8 mouse cellular contexts compared by ENCODE assay signal in the genomic region with DNA sequence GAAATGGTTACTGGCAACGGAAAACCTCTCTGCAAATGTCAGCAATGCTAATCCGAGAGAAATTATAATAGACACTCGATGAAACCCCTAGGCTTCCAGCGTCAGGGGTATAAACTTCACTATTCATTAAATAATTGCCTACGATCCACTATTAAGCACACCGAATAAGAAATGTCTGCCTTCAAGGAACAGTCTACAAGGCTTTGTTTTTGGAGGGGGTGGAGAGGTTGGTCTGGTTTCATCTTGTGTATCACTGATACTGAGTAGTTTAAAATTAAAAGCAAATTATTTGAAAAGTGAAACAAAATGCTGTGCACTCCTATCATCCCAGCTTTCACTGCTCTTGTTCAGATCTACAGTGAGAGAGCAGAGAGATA. TPM values are rescaled to one million over a fixed set of nuclear protein-coding genes. Genes with fewer than 3 reads are reported as not detected.
A peak's percentile ranks its signal among the peaks of the same experiment; 100 is the strongest.
DNase-seq lines count a peak whose midpoint lies in the region; ATAC-seq lines count a peak whose summit lies in the region.

No protein-coding gene starts in this region.

- H3K27me3 ChIP-seq in kidney, embryonic 14.5 days (ENCODE audit: control insufficient read depth, insufficient read depth, low read length), result no peaks in the 10 kb centered on the region
- H3K27me3 ChIP-seq in embryonic facial prominence, embryonic 11.5 days (ENCODE audit: control insufficient read depth, insufficient read depth, low read length), result no peaks in the 10 kb centered on the region
- no peaks in the 10 kb centered on the region for H3K27me3 ChIP-seq in intestine, embryonic 14.5 days (replicated peaks; ENCODE audit: control insufficient read depth, insufficient read depth, low read length)
- H3K27me3 ChIP-seq in midbrain, embryonic 16.5 days (ENCODE audit: control insufficient read depth, insufficient read depth, low read depth, low read length), result no peaks in the 10 kb centered on the region

- H3K9me3 ChIP-seq in kidney, embryonic 14.5 days (ENCODE audit: control insufficient read depth, low read length), result no peaks in the 10 kb centered on the region
- no peaks in the 10 kb centered on the region for H3K9me3 ChIP-seq in embryonic facial prominence, embryonic 11.5 days (replicated peaks; ENCODE audit: control insufficient read depth, low read length)
- H3K9me3 ChIP-seq in intestine, embryonic 14.5 days (ENCODE audit: control insufficient read depth, low read length), result no peaks in the 10 kb centered on the region
- no peaks in the 10 kb centered on the region for H3K9me3 ChIP-seq in midbrain, embryonic 16.5 days (replicated peaks; ENCODE audit: control insufficient read depth, low read length, poor library complexity, severe bottlenecking)

- DNase-seq in kidney, postnatal 4 days, result no peak
- no peak for DNase-seq in embryonic facial prominence, embryonic 11.5 days (ENCODE audit: low spot score)
- DNase-seq in intestine, embryonic 14.5 days (ENCODE audit: low spot score), result no peak
- no peak for DNase-seq in layer of hippocampus, adult 9-10 months (ENCODE audit: low spot score)
- no peak for DNase-seq in right cerebral cortex, adult 18-20 months
- no peak for DNase-seq in layer of hippocampus, postnatal 36 days

- H3K36me3 ChIP-seq in kidney, embryonic 14.5 days (ENCODE audit: control insufficient read depth, insufficient read depth, low read length), result no peaks in the 10 kb centered on the region
- H3K36me3 ChIP-seq in embryonic facial prominence, embryonic 11.5 days (replicated peaks; ENCODE audit: control insufficient read depth, insufficient read depth, low read depth, low read length), result no peaks in the 10 kb centered on the region
- H3K36me3 ChIP-seq in intestine, embryonic 14.5 days (ENCODE audit: control insufficient read depth, insufficient read depth, low read length), result no peaks in the 10 kb centered on the region
- H3K36me3 ChIP-seq in midbrain, embryonic 16.5 days (ENCODE audit: control insufficient read depth, insufficient read depth, low read length), result no peaks in the 10 kb centered on the region

- H3K4me2 ChIP-seq in kidney, embryonic 14.5 days (replicated peaks; ENCODE audit: low read depth, low read length), result peak overlapping the region; percentile 55
- peak overlapping the region; percentile 42 for H3K4me2 ChIP-seq in embryonic facial prominence, embryonic 11.5 days (ENCODE audit: low read depth, low read length)
- H3K4me2 ChIP-seq in intestine, embryonic 14.5 days (ENCODE audit: low read length), result peak overlapping the region; percentile 66
- H3K4me2 ChIP-seq in midbrain, embryonic 16.5 days (ENCODE audit: low read length), result peak overlapping the region; percentile 64

- peak; percentile 56 for ATAC-seq in kidney, embryonic 14.5 days (ENCODE audit: low FRiP score, low TSS enrichment)
- peak; percentile 51; the same call in 1 of the 2 replicates for ATAC-seq in embryonic facial prominence, embryonic 11.5 days (replicated peaks; ENCODE audit: insufficient number of reproducible peaks, low FRiP score, low TSS enrichment, low read depth)
- peak; percentile 59 for ATAC-seq in intestine, embryonic 14.5 days (replicated peaks; ENCODE audit: low FRiP score, low TSS enrichment, low read depth)
- peak; percentile 73 for ATAC-seq in midbrain, embryonic 16.5 days

- H3K4me3 ChIP-seq in kidney, embryonic 14.5 days (ENCODE audit: low read length), result peak overlapping the region; percentile 80
- H3K4me3 ChIP-seq in embryonic facial prominence, embryonic 11.5 days (ENCODE audit: low read depth, low read length), result peak overlapping the region; percentile 77
- peak overlapping the region; percentile 89 for H3K4me3 ChIP-seq in intestine, embryonic 14.5 days (ENCODE audit: low read depth, low read length)
- H3K4me3 ChIP-seq in midbrain, embryonic 16.5 days (ENCODE audit: low read depth, low read length), result peak overlapping the region; percentile 87

- WGBS in kidney, embryonic 14.5 days, result 4% methylated on average over 6 of the region's 6 CpGs
- WGBS in embryonic facial prominence, embryonic 11.5 days, result 3% methylated on average over 6 of the region's 6 CpGs
- 4% methylated on average over 6 of the region's 6 CpGs for WGBS in intestine, embryonic 14.5 days
- 2% methylated on average over 6 of the region's 6 CpGs for WGBS in midbrain, embryonic 16.5 days

- no peak overlapping the region for H3K27ac ChIP-seq in kidney, embryonic 14.5 days (ENCODE audit: low read depth, low read length)
- H3K27ac ChIP-seq in embryonic facial prominence, embryonic 11.5 days (replicated peaks; ENCODE audit: low read depth, low read length), result no peak overlapping the region
- peak overlapping the region; percentile 90; the same call in 1 of the 2 replicates for H3K27ac ChIP-seq in intestine, embryonic 14.5 days (ENCODE audit: low read depth)
- H3K27ac ChIP-seq in midbrain, embryonic 16.5 days (ENCODE audit: low read length), result peak overlapping the region; percentile 91

- H3K4me1 ChIP-seq in kidney, embryonic 14.5 days (ENCODE audit: control insufficient read depth, insufficient read depth, low read length), result peaks cover 26% of the 10 kb centered on the region; the same call in 1 of the 2 replicates
- H3K4me1 ChIP-seq in embryonic facial prominence, embryonic 11.5 days (ENCODE audit: control insufficient read depth, insufficient read depth, low read length), result no peaks in the 10 kb centered on the region
- H3K4me1 ChIP-seq in intestine, embryonic 14.5 days (replicated peaks; ENCODE audit: control insufficient read depth, insufficient read depth, low read length), result peaks cover 18% of the 10 kb centered on the region
- H3K4me1 ChIP-seq in midbrain, embryonic 16.5 days (ENCODE audit: control insufficient read depth, insufficient read depth, low read length), result peaks cover 25% of the 10 kb centered on the region

- 0 out of 2 replicates have a peak overlapping the region, but pooled peaks have one; percentile 53 for H3K9ac ChIP-seq in kidney, embryonic 14.5 days (ENCODE audit: low read depth, low read length)
- H3K9ac ChIP-seq in embryonic facial prominence, embryonic 11.5 days (replicated peaks; ENCODE audit: low read length), result no peak overlapping the region
- H3K9ac ChIP-seq in intestine, embryonic 14.5 days (ENCODE audit: low read length), result 0 out of 2 replicates have a peak overlapping the region, but pooled peaks have one; percentile 25
- H3K9ac ChIP-seq in midbrain, embryonic 16.5 days (ENCODE audit: low read depth, low read length), result peak overlapping the region; percentile 61; the same call in 1 of the 2 replicates

RNA-seq across cellular contexts. Expression of gene 4921524J17Rik, which starts 0.4 kb away (rescaled TPM):
- polyA plus RNA-seq in kidney, embryonic 14.5 days (2014; fragmentation: Nextera tagmentation; extraction: Ambion mirVana), result 42.9 and 44.8 TPM in 2 replicates
- 55.5 and 65.5 TPM in 2 replicates for polyA plus RNA-seq in embryonic facial prominence, embryonic 11.5 days (2014; fragmentation: Nextera tagmentation; extraction: Ambion mirVana)
- 36.7 and 39.3 TPM in 2 replicates for polyA plus RNA-seq in intestine, embryonic 14.5 days (2014; fragmentation: Nextera tagmentation; extraction: Ambion mirVana)
- polyA plus RNA-seq in midbrain, embryonic 16.5 days (2015; fragmentation: Nextera tagmentation; extraction: Ambion mirVana), result 46.5 and 48.6 TPM in 2 replicates
- 10 to 100 TPM; 16.8 to 17.1 TPM for total RNA-seq in layer of hippocampus, postnatal 36 days (2021)

RNA-seq across cellular contexts. Expression of gene Mylk3, which starts 46.9 kb away (rescaled TPM):
- 0.71 and 1.7 TPM in 2 replicates for polyA plus RNA-seq in kidney, embryonic 14.5 days (2014; fragmentation: Nextera tagmentation; extraction: Ambion mirVana)
- polyA plus RNA-seq in embryonic facial prominence, embryonic 11.5 days (2014; fragmentation: Nextera tagmentation; extraction: Ambion mirVana), result 2.9 and 3.9 TPM in 2 replicates
- polyA plus RNA-seq in intestine, embryonic 14.5 days (2014; fragmentation: Nextera tagmentation; extraction: Ambion mirVana), result 1.8 and 3.1 TPM in 2 replicates
- 0.09 and 0.36 TPM in 2 replicates for polyA plus RNA-seq in midbrain, embryonic 16.5 days (2015; fragmentation: Nextera tagmentation; extraction: Ambion mirVana)
- 1 to 10 TPM; 1.6 to 2.0 TPM for total RNA-seq in layer of hippocampus, postnatal 36 days (2021)

RNA-seq across cellular contexts. Expression of gene Gpt2, which starts 59.4 kb away (rescaled TPM):
- polyA plus RNA-seq in kidney, embryonic 14.5 days (2014; fragmentation: Nextera tagmentation; extraction: Ambion mirVana), result 13.2 and 21.6 TPM in 2 replicates
- polyA plus RNA-seq in embryonic facial prominence, embryonic 11.5 days (2014; fragmentation: Nextera tagmentation; extraction: Ambion mirVana), result 58.2 and 62.2 TPM in 2 replicates
- 18.8 and 19.7 TPM in 2 replicates for polyA plus RNA-seq in intestine, embryonic 14.5 days (2014; fragmentation: Nextera tagmentation; extraction: Ambion mirVana)
- 37.7 and 42.2 TPM in 2 replicates for polyA plus RNA-seq in midbrain, embryonic 16.5 days (2015; fragmentation: Nextera tagmentation; extraction: Ambion mirVana)
- 10 to 100 TPM; 75.5 to 86.1 TPM for total RNA-seq in layer of hippocampus, postnatal 36 days (2021)

Comparison
In these comparisons a context has a peak if more than half of its experiments do, and no peak if none do; other contexts are left out.
1. H3K27ac ChIP-seq: peak in intestine, embryonic 14.5 days (single experiment) and midbrain, embryonic 16.5 days (single experiment); none in kidney, embryonic 14.5 days (single experiment) and embryonic facial prominence, embryonic 11.5 days (single experiment).
2. Peak in every context shown above with its lines, with median percentiles within 50 percentile points of each other: ATAC-seq, H3K4me2 ChIP-seq and H3K4me3 ChIP-seq.